Mouse (Mus musculus): Measurements from ENCODE around the gene Tsc1. TPM values are rescaled to one million over a fixed set of nuclear protein-coding genes. Genes with fewer than 3 reads are reported as not detected.

Tsc1 gene
- 3.2 and 5.6 TPM in 2 replicates for polyA plus RNA-seq (2012; rRNA removed; ENCODE audit: low replicate concordance)

DNA sequence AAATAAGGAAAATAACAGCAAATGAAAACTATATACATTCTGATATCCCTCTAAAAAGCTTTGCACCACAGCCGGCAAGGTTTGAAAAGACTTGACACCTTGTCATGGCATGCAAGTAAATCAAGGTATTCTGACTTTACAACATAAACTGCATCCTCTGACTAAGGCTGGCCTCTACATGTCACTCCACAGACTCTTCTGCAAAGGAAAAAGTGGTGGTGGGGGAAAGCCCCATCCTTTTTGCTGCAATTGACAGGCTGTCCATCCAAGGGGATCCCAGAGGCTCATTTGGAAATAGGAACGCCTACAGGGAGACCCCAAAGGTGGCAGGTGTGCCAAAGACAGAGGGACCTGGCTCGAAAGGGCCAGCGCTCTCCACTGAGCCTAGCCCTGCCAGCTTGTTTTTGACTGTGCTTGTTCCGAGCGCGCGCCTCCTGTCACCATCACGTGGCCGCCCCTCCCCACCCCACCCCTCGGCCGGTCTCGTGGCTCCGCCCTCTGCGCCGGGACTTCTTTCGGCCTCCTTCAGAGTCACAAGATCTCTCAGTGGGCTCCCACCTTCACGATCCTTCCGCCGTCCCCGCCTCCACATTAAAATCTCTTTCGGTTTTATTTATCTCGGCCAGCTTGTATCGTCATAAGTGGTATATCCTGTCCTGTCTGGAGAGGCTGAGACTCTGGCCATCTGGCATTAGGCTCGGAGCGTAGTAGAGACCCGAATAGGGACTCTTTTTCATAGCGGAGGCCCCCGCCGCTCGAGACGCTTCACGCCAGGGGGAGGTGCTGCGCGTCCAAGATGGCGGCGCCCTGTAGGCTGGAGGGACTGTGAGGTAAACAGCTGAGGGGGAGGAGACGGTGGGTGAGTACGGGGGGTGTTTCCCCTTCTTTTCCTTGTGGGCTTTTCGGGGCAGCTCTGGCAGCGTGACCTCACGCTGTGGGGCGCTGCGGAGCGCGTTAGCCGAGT lies at the start of gene Tsc1:
Gene Tsc1, plus strand, starts transcription at position 768 of the 964 bp plus-strand sequence.

DNA sequence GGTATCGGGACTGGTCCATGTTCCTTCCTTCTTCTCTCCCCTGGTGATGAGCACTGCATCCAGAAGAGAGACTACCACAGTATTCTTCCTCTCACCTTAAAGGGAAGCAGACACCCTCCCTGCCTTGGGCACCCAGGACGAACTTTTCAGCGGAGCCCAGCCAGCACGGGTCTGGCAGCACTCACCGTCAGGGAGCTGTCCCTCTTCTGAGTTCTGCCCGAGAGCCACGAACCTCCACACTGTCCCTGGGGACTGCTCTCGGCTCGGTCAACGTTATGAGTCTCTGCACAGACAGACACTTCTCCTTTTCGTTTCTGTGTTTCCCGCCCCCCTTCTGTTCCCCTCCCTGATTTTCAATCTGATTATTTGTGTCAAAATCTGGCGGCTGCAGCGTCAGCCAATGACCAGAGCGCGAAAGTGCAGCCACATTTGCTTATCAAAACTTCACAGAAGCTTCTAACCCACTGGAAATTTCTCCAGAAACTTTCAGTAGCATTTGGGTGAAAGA lies 19.3 kb upstream of the Tsc1 start, which contains the start of gene Gfi1b:
Gene Gfi1b, minus strand, starts transcription at position 319 of the 508 bp plus-strand sequence.

DNA sequence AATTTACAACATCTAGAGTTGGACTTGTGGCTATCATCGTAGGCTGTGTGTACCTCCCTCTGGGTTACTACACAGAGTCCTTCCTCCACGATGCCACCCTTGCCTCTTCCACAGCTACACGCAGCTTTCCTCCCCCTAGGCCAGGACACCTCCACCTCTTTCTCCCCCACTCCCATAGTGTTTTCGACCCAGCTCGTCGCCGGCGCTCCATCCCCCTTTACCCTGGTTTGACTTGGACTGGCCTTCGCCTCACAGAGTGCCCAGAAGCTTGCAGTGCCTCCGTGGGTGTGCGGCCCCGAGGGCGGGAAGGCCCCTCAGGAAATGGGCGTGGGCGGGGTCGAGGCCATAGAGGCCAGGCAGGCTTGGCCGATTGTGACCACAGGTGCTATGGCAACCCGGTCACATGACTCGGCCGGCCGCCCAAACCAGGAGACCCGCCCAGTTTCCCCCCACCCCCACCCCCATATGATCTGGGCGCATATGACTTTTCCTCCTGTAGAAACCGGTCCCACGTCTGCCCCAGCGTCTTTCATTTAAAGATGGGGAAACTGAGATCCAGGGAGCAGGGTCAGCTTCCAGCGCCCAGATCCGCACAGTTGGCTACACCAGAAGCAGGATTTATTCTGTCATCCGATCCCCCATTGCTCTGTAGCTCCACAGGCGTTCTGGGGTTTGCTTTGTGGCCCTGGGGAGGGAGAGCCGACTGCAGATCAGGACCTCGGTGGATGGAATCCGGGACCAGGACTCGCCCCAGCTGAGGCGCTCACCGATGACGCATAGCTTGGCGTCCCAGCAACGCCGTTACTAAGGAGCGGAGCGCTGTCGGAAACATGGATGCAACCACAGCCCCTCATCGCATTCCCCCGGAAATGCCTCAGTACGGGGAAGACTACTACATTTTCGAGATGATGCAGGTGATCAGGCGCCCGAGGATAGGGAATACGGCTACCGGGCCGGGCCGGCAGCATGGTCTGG lies 58.6 kb downstream of the Tsc1 start, which contains the start of the genes Spaca9 and Ak8:
Gene Spaca9, minus strand, starts transcription at position 367 of the 975 bp plus-strand sequence.
Gene Ak8, plus strand, starts transcription at position 804 of the 975 bp plus-strand sequence.

Other genes starting within 250 kb of the Tsc1 start
- gene Ppp1r26, start 194.4 kb upstream of the Tsc1 start, polyA plus RNA-seq (2012; rRNA removed; ENCODE audit: low replicate concordance): 0.40 and 0.97 TPM in 2 replicates
- gene 1700007K13Rik, start 174.9 kb upstream of the Tsc1 start, polyA plus RNA-seq (2012; rRNA removed; ENCODE audit: low replicate concordance): not detected in 2 replicates
- gene Mrps2, start 173.2 kb upstream of the Tsc1 start, polyA plus RNA-seq (2012; rRNA removed; ENCODE audit: low replicate concordance): 22.0 and 34.3 TPM in 2 replicates
- gene Gbgt1, start 144.3 kb upstream of the Tsc1 start, polyA plus RNA-seq (2012; rRNA removed; ENCODE audit: low replicate concordance): 4.3 and 6.7 TPM in 2 replicates
- gene Gm10134, start 135.1 kb upstream of the Tsc1 start, polyA plus RNA-seq (2012; rRNA removed; ENCODE audit: low replicate concordance): 1.2 TPM in 1 of 2 replicates, not detected in the other
- gene Ralgds, start 128.1 kb upstream of the Tsc1 start, polyA plus RNA-seq (2012; rRNA removed; ENCODE audit: low replicate concordance): 68.4 and 69.2 TPM in 2 replicates
- 1.0 and 802 TPM in 2 replicates for gene Cel, start 77.8 kb upstream of the Tsc1 start, polyA plus RNA-seq (2012; rRNA removed; ENCODE audit: low replicate concordance)
- gene Gtf3c5, start 57.5 kb upstream of the Tsc1 start, polyA plus RNA-seq (2012; rRNA removed; ENCODE audit: low replicate concordance): 10.1 and 11.8 TPM in 2 replicates
- gene Gfi1b, start 19.2 kb upstream of the Tsc1 start, polyA plus RNA-seq (2012; rRNA removed; ENCODE audit: low replicate concordance): 0.82 and 1.2 TPM in 2 replicates
- 0.31 and 0.53 TPM in 2 replicates for gene Spaca9, start 58.5 kb downstream of the Tsc1 start, polyA plus RNA-seq (2012; rRNA removed; ENCODE audit: low replicate concordance)
- gene Ak8, start 58.9 kb downstream of the Tsc1 start, polyA plus RNA-seq (2012; rRNA removed; ENCODE audit: low replicate concordance): 0.07 TPM in 1 of 2 replicates, not detected in the other
- gene Gtf3c4, start 199.1 kb downstream of the Tsc1 start, polyA plus RNA-seq (2012; rRNA removed; ENCODE audit: low replicate concordance): 1.6 and 3.5 TPM in 2 replicates
- 0.76 and 1.4 TPM in 2 replicates for gene Ddx31, start 199.2 kb downstream of the Tsc1 start, polyA plus RNA-seq (2012; rRNA removed; ENCODE audit: low replicate concordance)